Mouse (Mus musculus): ENCODE data around the gene Chd6.

DNA sequence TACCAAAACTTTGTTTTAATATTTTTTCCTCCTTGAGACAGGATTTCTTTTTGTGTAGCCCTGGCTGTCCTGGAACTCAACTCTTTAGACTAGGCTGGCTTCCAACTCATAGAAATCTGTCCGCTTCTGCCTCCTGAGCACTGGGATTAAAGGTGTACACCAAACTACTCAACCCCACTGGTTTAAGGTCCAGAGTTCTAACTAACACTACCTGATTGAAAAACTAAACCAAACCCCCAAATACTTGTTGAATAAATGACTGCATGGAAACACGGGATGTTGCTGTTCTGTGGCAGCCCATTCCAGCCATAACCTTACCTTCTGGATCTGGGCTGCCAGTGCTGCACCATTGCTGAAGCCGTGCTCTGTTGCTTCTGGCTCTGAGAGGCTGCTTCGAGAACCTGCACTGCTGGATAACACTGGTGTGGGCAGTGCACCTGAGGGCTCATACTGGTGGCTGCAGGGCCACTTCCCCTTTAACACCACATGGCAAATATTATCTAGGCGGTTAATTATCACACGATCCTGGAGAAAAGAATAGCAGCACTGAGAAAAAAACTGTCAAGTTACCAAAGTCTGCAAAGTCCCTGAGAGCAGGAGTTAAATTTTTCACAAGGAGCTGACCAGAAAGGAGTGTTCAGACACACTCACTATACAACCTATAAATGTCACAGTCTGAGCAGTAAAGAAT is 147.8 kb downstream of the Chd6 start:
- TF ChIP-seq POLR2A (IDR thresholded peaks at IDR 0.05; ENCODE audit: insufficient read depth, low read depth, low read length) (no peak), CTCF (IDR thresholded peaks at IDR 0.05) (no peak)

Data from heart, adult 2 months (tissue).